Mouse (Mus musculus): ENCODE data around the gene Tnrc6a. TPM values are rescaled to one million over a fixed set of nuclear protein-coding genes. Genes with fewer than 3 reads are reported as not detected.

Tnrc6a gene
- polyA plus RNA-seq, 1 experiment from 2014 or later, result 36.1 TPM

DNA sequence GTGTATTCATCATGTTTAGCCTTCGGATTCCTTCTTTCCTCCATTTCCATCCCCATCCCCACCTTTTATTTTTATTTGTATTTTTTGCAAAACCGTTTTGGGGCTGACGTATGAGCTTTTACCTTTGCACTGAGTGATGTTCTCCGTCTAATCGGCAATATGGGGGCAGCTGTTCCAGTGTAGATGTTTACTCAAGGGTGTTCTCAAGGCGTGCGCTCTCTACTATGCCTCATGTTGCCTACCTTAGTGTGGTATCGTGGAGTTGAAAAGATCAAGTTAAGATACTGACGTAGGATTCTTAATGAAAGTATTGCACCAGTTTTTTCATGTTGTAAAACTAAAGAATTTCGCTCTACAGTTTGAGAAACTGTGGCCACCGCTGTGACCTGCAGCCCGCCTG is 69.5 kb downstream of the Tnrc6a start:
- ATAC-seq (replicated peaks; ENCODE audit: insufficient number of reproducible peaks, insufficient read depth, low FRiP score, low read depth), result no peak
- 93% methylated on average over 12 of the region's 12 CpGs for WGBS
- H3K27ac ChIP-seq, result no peak overlapping the region
- H3K4me1 ChIP-seq (replicated peaks), result no peaks in the 10 kb centered on the region
- no peak overlapping the region for H3K9ac ChIP-seq
- H3K4me2 ChIP-seq, result no peak overlapping the region
- no peak overlapping the region for H3K4me3 ChIP-seq
- H3K27me3 ChIP-seq, result no peaks in the 10 kb centered on the region
- no peaks in the 10 kb centered on the region for H3K9me3 ChIP-seq (replicated peaks)
- H3K36me3 ChIP-seq, result peaks cover 75% of the 10 kb centered on the region

DNA sequence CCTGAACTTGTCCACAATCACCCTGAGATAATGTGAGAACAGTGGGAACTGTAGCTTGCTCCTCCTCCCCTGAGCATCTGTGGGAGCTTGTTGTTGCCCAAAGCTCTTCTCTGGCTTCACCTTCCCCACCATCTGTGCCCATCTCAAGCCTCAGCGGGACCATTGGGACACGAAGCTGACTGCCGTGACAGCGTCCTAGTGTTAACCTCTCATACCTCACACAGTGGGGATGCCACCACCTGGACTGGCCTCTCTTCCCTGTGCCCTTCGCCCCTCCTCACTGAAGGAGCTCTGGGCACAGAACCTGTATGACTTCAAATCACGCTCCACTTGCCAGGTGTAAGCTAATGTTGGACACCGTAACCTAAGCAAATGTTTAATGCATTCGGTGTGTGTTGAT is 71.0 kb downstream of the Tnrc6a start:
- WGBS, result 88% methylated on average over 8 of the region's 8 CpGs
- H3K36me3 ChIP-seq, result peaks cover 60% of the 10 kb centered on the region

DNA sequence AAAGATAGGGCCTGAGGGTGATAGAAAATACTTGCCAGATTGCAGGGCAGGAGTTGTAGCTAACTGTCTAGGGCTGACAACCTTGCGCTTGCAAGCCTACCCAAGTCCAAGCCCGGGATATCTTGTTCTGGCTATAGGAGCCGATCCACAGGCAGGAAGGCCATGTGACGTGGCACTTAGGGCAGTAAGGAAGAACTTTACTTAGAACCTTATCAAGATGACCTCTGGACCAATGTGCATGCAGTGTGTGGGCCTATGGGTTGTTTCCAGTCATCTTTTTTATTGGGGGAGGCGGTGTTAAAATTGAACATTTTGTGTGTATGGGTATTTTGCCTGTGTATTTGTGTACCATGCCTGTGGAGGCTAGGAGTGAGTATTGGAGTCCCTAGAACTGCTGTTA is 72.7 kb downstream of the Tnrc6a start:
- WGBS, result 52% methylated on average over 5 of the region's 5 CpGs
- no peak overlapping the region for H3K9ac ChIP-seq
- no peaks in the 10 kb centered on the region for H3K9me3 ChIP-seq (replicated peaks)
- H3K4me3 ChIP-seq, result no peak overlapping the region
- no peak for ATAC-seq (replicated peaks; ENCODE audit: insufficient number of reproducible peaks, insufficient read depth, low FRiP score, low read depth)
- H3K27ac ChIP-seq, result no peak overlapping the region
- no peaks in the 10 kb centered on the region for H3K4me1 ChIP-seq (replicated peaks)
- peaks cover 43% of the 10 kb centered on the region for H3K36me3 ChIP-seq
- no peak overlapping the region for H3K4me2 ChIP-seq
- no peaks in the 10 kb centered on the region for H3K27me3 ChIP-seq

More for the DNA sequence above, 71.0 kb downstream of the Tnrc6a start:
- no peak overlapping the region for H3K4me3 ChIP-seq
- H3K9me3 ChIP-seq (replicated peaks), result no peaks in the 10 kb centered on the region
- no peak overlapping the region for H3K27ac ChIP-seq
- H3K27me3 ChIP-seq, result no peaks in the 10 kb centered on the region
- H3K9ac ChIP-seq, result no peak overlapping the region
- no peaks in the 10 kb centered on the region for H3K4me1 ChIP-seq (replicated peaks)
- ATAC-seq (replicated peaks; ENCODE audit: insufficient number of reproducible peaks, insufficient read depth, low FRiP score, low read depth), result no peak
- H3K4me2 ChIP-seq, result no peak overlapping the region

DNA sequence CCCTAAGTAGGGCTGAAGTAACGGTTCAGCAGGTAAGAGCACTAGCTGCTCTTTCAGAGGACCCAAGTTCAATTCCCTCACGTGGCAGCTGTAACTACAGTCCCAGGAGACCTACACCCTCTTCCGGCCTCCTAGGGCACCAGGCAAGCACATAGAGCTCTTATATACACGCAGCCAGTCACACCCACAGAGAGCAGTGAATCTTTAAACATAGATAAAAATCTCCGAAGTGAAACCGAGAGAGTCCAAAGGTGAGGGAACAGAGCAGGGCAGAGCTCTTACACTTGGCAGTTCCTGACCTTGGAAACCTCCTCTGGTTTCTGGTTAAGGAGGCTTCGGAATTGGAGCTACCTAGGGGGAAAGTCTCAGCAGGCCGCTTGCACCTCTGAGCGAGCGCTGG is 75.0 kb downstream of the Tnrc6a start:
- WGBS, result 74% methylated on average over 10 of the region's 10 CpGs
- no peak for ATAC-seq (replicated peaks; ENCODE audit: insufficient number of reproducible peaks, insufficient read depth, low FRiP score, low read depth)

DNA sequence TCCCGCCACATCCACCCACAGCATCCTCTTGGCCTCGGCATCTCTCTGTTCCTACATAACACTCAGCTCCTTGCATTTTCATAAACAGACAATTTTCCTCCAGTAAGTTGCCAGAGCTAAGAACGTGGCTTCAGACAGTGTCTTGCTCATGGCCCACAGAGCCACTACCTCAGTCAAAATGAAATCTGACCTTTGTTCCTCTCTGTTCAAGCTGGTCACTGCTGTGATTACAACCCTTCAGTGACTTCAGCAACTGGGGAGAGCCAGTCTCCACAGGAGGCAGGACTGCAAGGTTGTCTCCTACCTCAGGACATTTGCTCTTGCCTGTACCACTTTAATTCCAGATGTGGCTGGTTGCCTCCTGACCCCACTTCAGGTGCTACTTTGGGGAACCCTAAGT is 75.5 kb downstream of the Tnrc6a start:
- H3K27ac ChIP-seq, result no peak overlapping the region
- WGBS, result 71% methylated on average over 3 of the region's 3 CpGs
- peaks cover 16% of the 10 kb centered on the region; the same call in 1 of the 2 replicates for H3K36me3 ChIP-seq
- H3K4me3 ChIP-seq, result no peak overlapping the region
- no peaks in the 10 kb centered on the region for H3K9me3 ChIP-seq (replicated peaks)
- H3K9ac ChIP-seq, result no peak overlapping the region
- ATAC-seq (replicated peaks; ENCODE audit: insufficient number of reproducible peaks, insufficient read depth, low FRiP score, low read depth), result no peak
- no peak overlapping the region for H3K4me2 ChIP-seq
- no peaks in the 10 kb centered on the region for H3K27me3 ChIP-seq
- H3K4me1 ChIP-seq (replicated peaks), result no peaks in the 10 kb centered on the region

More for the DNA sequence above, 75.0 kb downstream of the Tnrc6a start:
- no peaks in the 10 kb centered on the region for H3K27me3 ChIP-seq
- H3K4me1 ChIP-seq (replicated peaks), result no peaks in the 10 kb centered on the region
- H3K36me3 ChIP-seq, result peaks cover 21% of the 10 kb centered on the region; the same call in 1 of the 2 replicates
- H3K9me3 ChIP-seq (replicated peaks), result no peaks in the 10 kb centered on the region
- no peak overlapping the region for H3K4me3 ChIP-seq
- no peak overlapping the region for H3K9ac ChIP-seq
- H3K4me2 ChIP-seq, result no peak overlapping the region
- H3K27ac ChIP-seq, result no peak overlapping the region

DNA sequence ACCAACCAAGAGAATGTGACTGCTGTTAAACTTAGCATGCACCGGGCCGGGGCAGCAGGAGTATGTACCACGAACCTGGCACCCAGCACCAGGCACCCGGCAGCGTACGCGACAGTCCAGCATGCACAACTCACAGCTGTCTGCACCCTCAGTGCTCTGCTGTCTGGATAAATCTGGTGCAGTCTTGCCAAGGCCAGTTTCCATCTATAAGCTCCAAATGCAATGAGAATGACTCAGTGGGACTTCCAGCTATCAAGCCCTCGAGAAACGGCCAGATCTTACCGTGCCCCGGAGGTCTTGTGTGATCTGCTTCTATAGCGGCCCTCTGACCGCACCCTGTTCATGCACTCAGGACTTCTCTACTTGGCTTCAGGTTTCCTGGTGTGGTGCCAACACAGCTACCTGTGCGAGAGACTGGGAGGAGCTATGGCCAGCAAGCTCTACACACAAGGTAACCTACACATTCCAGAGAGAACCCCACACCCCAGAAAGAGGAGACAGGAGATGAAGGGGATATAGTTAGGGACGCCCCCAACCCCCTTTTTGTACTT is 76.0 kb downstream of the Tnrc6a start:
- Histone ChIP-seq H3K36me3 (peaks cover 11% of the 10 kb centered on the region; the same call in 1 of the 2 replicates), H3K27me3 (no peaks in the 10 kb centered on the region), H3K9me3 (replicated peaks) (no peaks in the 10 kb centered on the region), H3K27ac (no peak overlapping the region), H3K4me1 (replicated peaks) (no peaks in the 10 kb centered on the region), H3K9ac (no peak overlapping the region), H3K4me3 (no peak overlapping the region), H3K4me2 (no peak overlapping the region)
- no peak for ATAC-seq (replicated peaks; ENCODE audit: insufficient number of reproducible peaks, insufficient read depth, low FRiP score, low read depth)
- WGBS, result 84% methylated on average over 15 of the region's 15 CpGs

DNA sequence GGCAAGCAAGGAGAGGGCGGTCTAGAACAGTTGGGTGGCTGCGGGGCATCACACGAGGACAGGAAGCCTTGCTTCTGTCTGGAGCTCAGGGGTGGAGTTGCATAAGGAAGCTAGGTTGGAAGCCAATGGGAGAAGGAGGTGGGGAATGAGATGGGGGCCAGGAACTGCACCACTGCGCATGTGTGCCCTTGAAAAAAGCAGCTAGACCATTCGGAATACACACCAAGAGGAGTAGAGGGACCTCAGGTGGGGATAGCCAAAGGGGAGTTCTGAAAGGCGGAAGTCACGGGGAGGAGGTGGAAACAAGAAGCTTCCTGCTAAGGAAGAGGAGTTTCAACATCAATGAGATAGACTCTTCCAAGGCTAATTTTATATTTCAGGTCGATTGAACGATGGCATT is 77.0 kb downstream of the Tnrc6a start:
- Histone ChIP-seq H3K36me3 (peaks cover 3% of the 10 kb centered on the region; the same call in 1 of the 2 replicates), H3K4me3 (no peak overlapping the region), H3K4me2 (no peak overlapping the region), H3K9ac (no peak overlapping the region), H3K9me3 (replicated peaks) (no peaks in the 10 kb centered on the region), H3K27ac (no peak overlapping the region), H3K27me3 (no peaks in the 10 kb centered on the region), H3K4me1 (replicated peaks) (no peaks in the 10 kb centered on the region)
- WGBS, result 66% methylated on average over 9 of the region's 9 CpGs
- ATAC-seq (replicated peaks; ENCODE audit: insufficient number of reproducible peaks, insufficient read depth, low FRiP score, low read depth), result no peak

DNA sequence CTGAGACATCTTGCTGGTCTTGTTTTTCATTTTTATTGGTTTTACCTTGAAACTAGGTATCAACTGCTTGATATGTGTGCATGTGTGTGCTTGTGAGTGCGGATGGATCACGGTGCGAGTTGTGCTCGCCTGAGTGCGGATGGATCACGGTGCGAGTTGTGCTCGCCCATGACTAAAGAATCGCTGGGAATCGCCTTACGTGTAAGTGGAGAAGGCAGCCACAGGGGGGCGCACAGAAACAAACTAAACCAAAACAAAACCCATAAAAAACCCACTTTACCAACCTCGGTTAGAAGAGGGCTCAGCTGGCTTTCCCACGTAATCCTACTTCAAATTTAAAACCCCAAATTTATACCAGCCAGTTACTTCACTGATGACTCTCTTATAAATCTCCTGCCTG is 81.6 kb downstream of the Tnrc6a start:
- ATAC-seq (replicated peaks; ENCODE audit: insufficient number of reproducible peaks, insufficient read depth, low FRiP score, low read depth), result no peak
- no peaks in the 10 kb centered on the region for H3K36me3 ChIP-seq
- H3K4me2 ChIP-seq, result no peak overlapping the region
- 25% methylated on average over 14 of the region's 14 CpGs for WGBS
- H3K27me3 ChIP-seq, result no peaks in the 10 kb centered on the region
- H3K4me3 ChIP-seq, result no peak overlapping the region
- no peaks in the 10 kb centered on the region for H3K9me3 ChIP-seq (replicated peaks)
- H3K9ac ChIP-seq, result no peak overlapping the region
- H3K27ac ChIP-seq, result no peak overlapping the region
- H3K4me1 ChIP-seq (replicated peaks), result peaks cover 7% of the 10 kb centered on the region

DNA sequence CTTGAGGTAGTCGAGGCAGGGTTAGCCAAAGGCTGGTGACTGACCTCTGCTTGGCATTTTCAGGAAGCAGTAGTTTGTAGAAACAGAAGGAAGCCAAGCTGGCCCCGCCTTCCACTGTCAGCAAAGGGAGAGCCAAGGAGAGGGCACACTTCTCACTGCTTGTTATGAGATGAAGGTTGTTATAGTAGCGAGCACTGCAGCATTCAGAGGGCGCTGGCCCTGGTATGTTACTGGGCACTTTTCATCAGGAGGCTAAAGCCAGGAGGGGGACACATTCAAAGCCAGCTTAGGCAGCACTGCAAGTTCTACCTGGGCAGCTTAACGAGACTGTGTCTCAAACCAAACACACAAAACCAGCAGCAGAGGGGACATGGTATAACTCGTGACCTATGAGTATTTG is 83.9 kb downstream of the Tnrc6a start:
- Histone ChIP-seq H3K4me3 (no peak overlapping the region), H3K36me3 (no peaks in the 10 kb centered on the region), H3K9ac (no peak overlapping the region), H3K4me2 (no peak overlapping the region), H3K9me3 (replicated peaks) (no peaks in the 10 kb centered on the region), H3K27me3 (no peaks in the 10 kb centered on the region), H3K4me1 (replicated peaks) (peaks cover 10% of the 10 kb centered on the region), H3K27ac (no peak overlapping the region)
- no peak for ATAC-seq (replicated peaks; ENCODE audit: insufficient number of reproducible peaks, insufficient read depth, low FRiP score, low read depth)
- WGBS, result 68% methylated on average over 6 of the region's 6 CpGs

DNA sequence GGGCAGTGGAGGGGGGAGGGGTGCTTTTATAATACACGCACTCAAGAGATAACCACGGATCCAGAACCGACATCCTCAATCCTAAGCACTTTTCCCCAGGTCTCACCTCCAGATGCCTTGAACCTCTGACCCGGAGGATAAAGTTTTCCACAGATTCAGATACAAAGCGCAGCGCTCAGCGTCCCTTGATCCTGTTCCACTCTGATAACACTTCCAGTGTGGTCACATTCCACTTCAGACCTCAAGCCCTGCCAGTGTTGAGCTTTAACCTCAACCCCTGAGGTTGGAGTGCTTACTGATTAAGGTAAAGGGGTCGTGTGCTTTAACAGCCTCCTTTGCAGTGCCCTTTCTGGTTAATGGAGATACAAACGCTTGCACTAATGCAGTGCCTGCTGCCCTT is 86.2 kb downstream of the Tnrc6a start:
- Histone ChIP-seq H3K9me3 (replicated peaks) (no peaks in the 10 kb centered on the region), H3K9ac (no peak overlapping the region), H3K4me1 (replicated peaks) (peaks cover 16% of the 10 kb centered on the region), H3K27ac (no peak overlapping the region), H3K4me3 (no peak overlapping the region), H3K4me2 (no peak overlapping the region), H3K27me3 (no peaks in the 10 kb centered on the region), H3K36me3 (no peaks in the 10 kb centered on the region)
- no peak for ATAC-seq (replicated peaks; ENCODE audit: insufficient number of reproducible peaks, insufficient read depth, low FRiP score, low read depth)
- 17% methylated on average over 9 of the region's 9 CpGs for WGBS

DNA sequence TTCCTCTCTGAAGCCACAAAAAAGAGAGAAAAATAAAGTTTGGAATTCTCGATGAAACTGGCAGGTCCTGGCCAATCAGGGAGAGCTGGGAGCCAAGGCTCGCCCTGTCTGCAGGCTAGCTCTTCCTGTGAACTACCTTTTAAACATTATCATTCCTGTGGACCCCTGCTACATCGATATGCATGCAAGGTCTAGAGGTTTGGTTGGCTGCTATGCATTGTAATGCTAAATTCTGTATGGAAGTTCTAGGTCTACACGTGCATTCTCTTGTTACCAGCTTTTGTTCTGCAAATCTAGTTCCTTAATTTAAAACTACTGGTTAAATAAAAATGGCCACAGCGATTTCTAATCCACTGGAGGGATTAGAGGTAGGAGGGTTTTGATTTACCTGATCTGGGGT is 87.8 kb downstream of the Tnrc6a start:
- no peaks in the 10 kb centered on the region for H3K36me3 ChIP-seq
- WGBS, result 62% methylated on average over 5 of the region's 5 CpGs
- H3K9ac ChIP-seq, result no peak overlapping the region
- H3K4me2 ChIP-seq, result no peak overlapping the region
- no peaks in the 10 kb centered on the region for H3K27me3 ChIP-seq
- H3K27ac ChIP-seq, result no peak overlapping the region
- no peak overlapping the region for H3K4me3 ChIP-seq
- H3K9me3 ChIP-seq (replicated peaks), result no peaks in the 10 kb centered on the region
- H3K4me1 ChIP-seq (replicated peaks), result peaks cover 16% of the 10 kb centered on the region
- no peak for ATAC-seq (replicated peaks; ENCODE audit: insufficient number of reproducible peaks, insufficient read depth, low FRiP score, low read depth)

DNA sequence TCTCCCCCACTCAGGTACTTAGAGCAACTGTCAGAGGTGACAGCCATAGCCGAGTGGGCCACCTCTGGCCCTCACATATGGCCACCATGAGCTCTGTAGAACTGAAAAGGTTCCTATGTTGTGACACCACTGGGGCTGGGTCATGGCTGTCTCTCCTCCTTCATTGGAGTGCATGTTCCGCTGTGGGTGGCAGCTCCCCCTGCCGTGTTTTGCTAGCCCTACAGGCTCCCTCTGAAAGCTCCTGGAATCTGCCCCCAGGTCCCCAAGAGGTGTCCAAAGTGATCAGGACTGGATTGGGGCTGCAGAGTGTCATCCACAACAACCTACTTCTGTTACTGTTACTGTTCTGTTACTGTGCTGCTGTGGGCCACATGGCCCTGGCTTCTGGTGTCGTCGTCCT is 88.6 kb downstream of the Tnrc6a start:
- 81% methylated on average over 5 of the region's 5 CpGs for WGBS

More for the DNA sequence above, 88.6 kb downstream of the Tnrc6a start:
- peaks cover 16% of the 10 kb centered on the region for H3K4me1 ChIP-seq (replicated peaks)
- no peaks in the 10 kb centered on the region for H3K9me3 ChIP-seq (replicated peaks)
- no peak overlapping the region for H3K9ac ChIP-seq
- no peak overlapping the region for H3K4me2 ChIP-seq
- no peak overlapping the region for H3K4me3 ChIP-seq
- no peak overlapping the region for H3K27ac ChIP-seq
- H3K36me3 ChIP-seq, result no peaks in the 10 kb centered on the region
- H3K27me3 ChIP-seq, result no peaks in the 10 kb centered on the region
- no peak for ATAC-seq (replicated peaks; ENCODE audit: insufficient number of reproducible peaks, insufficient read depth, low FRiP score, low read depth)
